Mouse (Mus musculus) cerebellum, adult 2 months (tissue): ENCODE results near the gene Tas2r135. TPM values are rescaled to one million over a fixed set of nuclear protein-coding genes. Genes with fewer than 3 reads are reported as not detected.

Source experiments
- DNase-seq, 2 experiments: peaks; one replicate each; pipeline ENCODE4 v3.0.0; 2021
- H3K27ac ChIP-seq: fragments of 200-500 bp; 2 replicates; pipeline ENCODE4 v1.5.1; 2012; ENCODE audit warnings: low read length, control low read depth, inconsistent platforms; ENCODE audit not compliant: insufficient read depth
- H3K27me3 ChIP-seq: fragments of 200-500 bp; 2 replicates; pipeline ENCODE4 v1.6.1; 2012; ENCODE audit warnings: inconsistent platforms, mild to moderate bottlenecking, low read length, moderate library complexity; ENCODE audit not compliant: control insufficient read depth, insufficient read depth
- H3K4me1 ChIP-seq: fragments of 200-500 bp; 2 replicates; pipeline ENCODE4 v1.6.1; 2011; ENCODE audit warnings: low read length; ENCODE audit not compliant: control insufficient read depth, insufficient read depth
- H3K4me3 ChIP-seq: fragments of 200-500 bp; replicated peaks from 2 replicates; pipeline ENCODE3; 2011; ENCODE audit warnings: mild to moderate bottlenecking, low read depth, low read length, control low read depth; ENCODE audit not compliant: insufficient read depth
- CTCF ChIP-seq: fragments of 200-500 bp; IDR thresholded peaks from 2 replicates; pipeline ENCODE4 v1.5.1; 2011; ENCODE audit warnings: low read depth, mild to moderate bottlenecking, control low read depth, low read length, moderate library complexity, borderline replicate concordance; ENCODE audit not compliant: insufficient read depth
- POLR2A ChIP-seq: fragments of 200-500 bp; IDR thresholded peaks from 2 replicates; pipeline ENCODE4 v1.6.1; 2011; ENCODE audit warnings: low read length, control low read depth, borderline replicate concordance; ENCODE audit not compliant: insufficient read depth
- WGBS: fragments of 180-500 bp; shearing (Covaris S2); methylation state at CpG from one replicate; pipeline ENCODE4 v1.1.7; 2018; 5-methylcytosine and 5-hydroxymethylcytosine counted together
- polyA plus RNA-seq: library from polyadenylated mRNA; depleted of rRNA; stranded (reverse); fragments of >200 nt; gene quantifications from 2 replicates; pipeline ENCODE4 v1.2.3, GENCODE M21; 2012

Gene Tas2r135
- polyA plus RNA-seq, 1 experiment = 0.72 TPM

GRCm38 (mm10) chr6:42361041-42361895 lies 44.0 kb upstream of the Tas2r135 start:
- 93% methylated on average over 13 of the region's 13 CpGs for WGBS
- Histone ChIP-seq H3K4me1 (peaks cover 12% of the 10 kb centered on the region), H3K4me3 (no peak overlapping the region), H3K27ac (no peak overlapping the region), H3K27me3 (no peaks in the 10 kb centered on the region)
- TF ChIP-seq POLR2A (no peak), CTCF (no peak)
- no peak for DNase-seq

- TF ChIP-seq CTCF = no peak
- H3K27ac ChIP-seq = no peak overlapping the region
- DNase-seq = no peak
- WGBS = 35% methylated on average over 1 of the region's 1 CpGs
- no peaks in the 10 kb centered on the region for H3K27me3 ChIP-seq
- H3K4me1 ChIP-seq = peaks cover 12% of the 10 kb centered on the region
- H3K4me3 ChIP-seq = no peak overlapping the region
Measured at GRCm38 (mm10) chr6:42362074-42362473, 43.2 kb upstream of the Tas2r135 start.

- DNase-seq = peak in 1 of 2 experiments; percentile 18
- H3K27ac ChIP-seq = no peak overlapping the region
- TF ChIP-seq CTCF = no peak
- TF ChIP-seq POLR2A = no peak
- H3K4me1 ChIP-seq = peaks cover 12% of the 10 kb centered on the region
- H3K4me3 ChIP-seq = no peak overlapping the region
- H3K27me3 ChIP-seq = no peaks in the 10 kb centered on the region
- 48% methylated on average over 1 of the region's 1 CpGs for WGBS
Measured at GRCm38 (mm10) chr6:42362497-42362896, 42.7 kb upstream of the Tas2r135 start.

- H3K4me1 ChIP-seq = peaks cover 12% of the 10 kb centered on the region
- no peak overlapping the region for H3K27ac ChIP-seq
- H3K27me3 ChIP-seq = no peaks in the 10 kb centered on the region
- peak; percentile 38 to 53 for DNase-seq
- WGBS = 8% methylated on average over 3 of the region's 3 CpGs
- no peak for TF ChIP-seq CTCF
- no peak for TF ChIP-seq POLR2A
- H3K4me3 ChIP-seq = no peak overlapping the region
Measured at GRCm38 (mm10) chr6:42362974-42363373, 42.3 kb upstream of the Tas2r135 start.

- peaks cover 9% of the 10 kb centered on the region; the same call in 1 of the 2 replicates for H3K4me1 ChIP-seq
- WGBS = 76% methylated on average over 4 of the region's 4 CpGs
- no peak overlapping the region for H3K27ac ChIP-seq
- DNase-seq = no peak
- H3K4me3 ChIP-seq = no peak overlapping the region
- no peak for TF ChIP-seq POLR2A
- TF ChIP-seq CTCF = no peak
- H3K27me3 ChIP-seq = no peaks in the 10 kb centered on the region
Measured at GRCm38 (mm10) chr6:42364066-42364465, 41.2 kb upstream of the Tas2r135 start.

- Histone ChIP-seq H3K27me3 (no peaks in the 10 kb centered on the region), H3K4me1 (peaks cover 9% of the 10 kb centered on the region; the same call in 1 of the 2 replicates), H3K27ac (no peak overlapping the region), H3K4me3 (no peak overlapping the region)
- TF ChIP-seq POLR2A = no peak
- TF ChIP-seq CTCF = no peak
- no peak for DNase-seq
- 92% methylated on average over 15 of the region's 15 CpGs for WGBS
Measured at GRCm38 (mm10) chr6:42364607-42365006, 40.6 kb upstream of the Tas2r135 start.

GRCm38 (mm10) chr6:42365215-42365614 lies 40.0 kb upstream of the Tas2r135 start:
- no peak overlapping the region for H3K27ac ChIP-seq
- WGBS = 92% methylated on average over 6 of the region's 6 CpGs
- H3K27me3 ChIP-seq = no peaks in the 10 kb centered on the region
- TF ChIP-seq POLR2A = no peak
- no peak for TF ChIP-seq CTCF
- no peak overlapping the region for H3K4me3 ChIP-seq
- no peak for DNase-seq
- peaks cover 9% of the 10 kb centered on the region; the same call in 1 of the 2 replicates for H3K4me1 ChIP-seq

- Histone ChIP-seq H3K27ac (no peak overlapping the region), H3K4me1 (peaks cover 4% of the 10 kb centered on the region), H3K27me3 (no peaks in the 10 kb centered on the region), H3K4me3 (no peak overlapping the region)
- no peak for DNase-seq
- 18% methylated on average over 3 of the region's 3 CpGs for WGBS
- TF ChIP-seq CTCF (no peak), POLR2A (no peak)
Measured at GRCm38 (mm10) chr6:42369870-42370269, 35.4 kb upstream of the Tas2r135 start.
